Mouse (Mus musculus) 416B (cell line): ENCODE results near the gene Wdr31.
A peak's percentile ranks its signal among the peaks of the same experiment; 100 is the strongest.

Experiments
- DNase-seq: peaks from one replicate; pipeline ENCODE4 v3.0.0; 2011; ENCODE audit warnings: low read depth

The Wdr31 gene

DNA sequence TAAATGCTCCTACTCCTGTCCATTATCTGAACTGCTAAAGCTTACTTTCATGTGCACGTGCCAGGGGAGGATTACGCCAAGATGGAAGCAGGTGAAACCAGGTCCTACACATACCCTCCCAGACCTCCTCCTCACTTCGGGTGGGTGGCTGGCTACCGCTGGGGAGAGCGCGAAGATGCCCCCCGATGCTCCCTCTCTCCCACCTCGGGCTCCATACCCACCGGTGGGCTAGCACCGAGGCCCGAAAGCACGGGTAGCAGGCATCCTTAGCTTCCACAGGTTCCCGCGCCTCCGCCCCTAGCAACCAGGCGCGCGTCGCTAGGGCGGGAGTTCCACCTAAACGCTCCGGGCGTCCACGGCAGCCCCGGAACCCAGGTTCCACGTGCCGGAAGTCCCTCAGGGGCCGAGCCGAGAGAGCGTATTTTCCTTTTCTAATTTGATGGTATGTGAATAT is at the start of gene Wdr31:
Wdr31 (minus strand) TSS at position 299 of the 454 bp plus-strand sequence.
- DNase-seq = no peak

- DNase-seq = peak; percentile 90
These were observed 49.1 kb upstream of the Wdr31 start, which contains the start of gene Alad for GRCm38 (mm10) chr4:62519849-62520233. Gene Alad, minus strand, starts transcription at chr4:62519918.

- DNase-seq = no peak
These were observed 48.6 kb upstream of the Wdr31 start for GRCm38 (mm10) chr4:62519122-62519848.

GRCm38 (mm10) chr4:62518416-62519121 is 47.9 kb upstream of the Wdr31 start:
- DNase-seq = peak; percentile 54

GRCm38 (mm10) chr4:62517538-62518415 is 47.1 kb upstream of the Wdr31 start:
- DNase-seq = peak; percentile 35

GRCm38 (mm10) chr4:62517046-62517445 is 46.4 kb upstream of the Wdr31 start:
- no peak for DNase-seq

- no peak for DNase-seq
These were observed 45.9 kb upstream of the Wdr31 start for GRCm38 (mm10) chr4:62516579-62516978.

DNA sequence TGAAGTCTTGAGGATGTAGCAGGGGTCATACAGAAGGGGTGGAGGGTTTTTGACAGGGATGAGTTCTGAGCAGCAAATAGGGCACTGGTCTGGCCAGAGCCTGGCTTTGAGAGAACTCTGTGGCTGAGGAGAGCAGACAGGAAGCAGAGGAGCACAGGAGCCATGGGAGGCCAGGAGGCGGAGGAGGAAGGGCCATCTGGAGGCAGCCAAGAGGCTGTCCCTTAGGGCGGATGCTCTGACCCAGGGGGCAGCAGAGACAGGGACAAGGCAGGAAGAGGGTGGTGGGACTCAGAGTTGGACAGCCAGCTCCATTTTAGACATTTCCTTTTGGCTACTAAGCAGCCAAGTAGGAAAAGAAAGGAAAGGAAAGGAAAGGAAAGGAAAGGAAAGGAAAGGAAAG is 45.4 kb upstream of the Wdr31 start:
- no peak for DNase-seq

DNA sequence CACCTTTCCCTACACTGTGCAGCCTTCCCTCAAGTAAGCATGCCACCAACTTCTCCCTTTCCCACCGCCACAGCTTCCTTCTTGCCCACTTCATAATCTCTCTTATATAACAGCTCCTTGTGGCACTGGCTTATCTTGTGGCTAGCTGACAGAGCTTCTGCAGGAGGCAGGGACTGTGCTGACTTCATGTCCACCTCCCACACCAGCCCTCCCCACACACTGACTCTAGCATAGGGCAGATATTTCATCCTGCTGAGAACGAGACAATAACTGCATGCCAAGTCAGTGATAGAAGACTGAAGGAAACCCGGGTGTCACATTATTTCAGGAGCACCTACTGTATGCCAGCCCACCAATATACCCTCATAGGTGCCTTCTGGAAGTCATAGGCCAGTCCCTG is 44.8 kb upstream of the Wdr31 start:
- peak; percentile 77 for DNase-seq

DNA sequence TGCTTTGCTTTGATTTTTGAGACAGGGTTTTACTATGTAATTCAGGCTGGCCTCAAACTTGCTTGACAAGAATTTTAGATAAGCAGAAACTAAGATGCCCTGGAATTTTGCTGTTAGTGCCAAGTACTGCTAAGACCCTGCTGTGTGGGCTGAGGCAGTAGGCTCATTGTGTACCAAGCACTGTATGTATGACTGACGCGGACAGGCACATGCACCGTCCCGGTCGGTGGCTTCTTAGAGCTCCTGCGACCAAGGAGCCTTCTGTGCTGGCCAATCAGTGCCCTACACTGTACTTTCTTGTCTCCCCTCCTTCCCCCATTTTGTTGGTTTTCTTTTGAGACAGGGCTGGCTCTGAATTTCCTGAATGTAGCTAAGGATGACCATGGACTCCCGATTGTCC is 44.3 kb upstream of the Wdr31 start:
- no peak for DNase-seq

DNA sequence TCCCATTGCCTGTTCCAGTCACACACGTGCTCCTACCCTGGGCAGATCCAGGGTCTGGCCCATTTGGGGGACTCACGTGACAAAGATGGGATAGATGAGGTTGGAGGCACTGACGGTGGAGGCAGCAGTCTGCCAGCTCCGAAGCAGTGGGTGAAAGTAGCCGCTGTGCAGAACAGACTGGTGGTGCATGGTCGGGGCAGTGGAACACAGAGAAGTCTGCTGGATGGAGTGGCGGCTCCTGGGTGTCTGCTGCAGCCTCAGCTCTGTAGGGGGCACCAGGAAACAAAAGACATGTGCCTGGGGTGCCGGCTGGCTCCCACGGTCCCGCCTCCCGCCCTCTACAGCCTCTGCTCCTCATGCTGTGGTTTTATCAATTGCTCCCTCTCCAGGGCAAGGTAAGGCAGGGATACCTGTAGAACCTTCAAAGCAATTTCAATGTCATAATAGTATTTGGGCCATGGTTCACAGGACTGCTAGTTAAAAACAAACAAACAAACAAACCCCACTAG is 43.4 kb upstream of the Wdr31 start:
- DNase-seq = peak; percentile 25

- no peak for DNase-seq
These were observed 39.2 kb upstream of the Wdr31 start for GRCm38 (mm10) chr4:62509946-62510345.

DNA sequence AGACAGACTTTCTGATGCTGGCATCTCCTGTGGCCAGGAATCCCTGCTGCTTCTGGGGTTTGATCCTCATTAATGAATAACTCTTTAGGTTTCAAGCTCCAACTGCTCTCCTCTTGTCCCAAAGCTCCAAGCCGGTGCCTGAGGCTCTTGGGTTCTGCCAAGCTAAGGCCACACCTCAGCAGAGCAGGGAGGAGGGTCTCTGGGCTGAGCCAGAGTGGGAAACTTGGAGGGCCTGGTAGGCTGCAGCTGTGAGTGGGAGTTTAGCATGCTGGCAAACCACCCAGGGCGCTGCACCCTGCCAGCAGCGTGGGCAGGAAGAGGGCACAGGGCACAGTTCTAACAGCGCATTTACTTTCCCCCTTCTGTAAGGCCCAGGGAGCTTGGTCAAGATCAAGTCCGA is 38.1 kb upstream of the Wdr31 start:
- no peak for DNase-seq

DNA sequence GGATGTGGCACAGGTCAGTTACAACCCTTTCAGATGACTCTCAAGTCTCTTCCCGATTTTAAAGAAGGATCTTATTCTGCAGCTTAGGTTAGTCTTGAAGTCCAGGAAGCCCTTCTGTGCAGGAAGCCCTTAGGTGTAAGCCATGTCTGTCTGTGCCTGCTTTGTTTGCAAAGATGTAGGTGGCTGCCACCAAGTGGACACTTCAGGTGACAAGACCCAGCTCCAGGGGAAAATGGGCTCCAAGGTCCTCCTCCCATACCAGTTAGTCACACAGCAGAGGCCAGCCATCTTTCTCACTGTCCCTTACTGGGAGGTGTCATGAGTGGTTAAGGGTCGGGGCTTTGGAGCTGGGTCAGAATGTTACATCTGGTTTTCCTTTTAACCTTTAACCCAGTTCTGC is 36.1 kb upstream of the Wdr31 start:
- peak; percentile 87 for DNase-seq

DNA sequence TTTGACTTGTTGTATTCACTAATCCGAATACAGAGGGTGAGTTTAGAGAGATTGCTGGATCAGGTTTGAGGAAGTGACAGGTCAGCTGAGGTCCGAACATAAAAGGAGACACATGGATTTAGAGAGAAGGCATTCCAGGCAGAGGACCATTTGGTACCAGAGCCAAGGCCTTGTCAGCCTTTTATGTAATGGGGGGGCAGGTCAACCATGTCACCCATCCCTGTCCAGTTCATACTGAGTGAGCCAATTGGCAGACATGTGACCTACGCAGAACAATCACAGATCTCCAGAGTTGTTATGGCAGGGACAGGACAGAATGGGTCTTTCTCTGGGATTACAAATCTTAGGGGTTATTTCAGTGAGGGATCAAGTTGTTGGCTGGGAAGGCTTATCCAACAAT is 35.3 kb upstream of the Wdr31 start:
- DNase-seq = no peak

GRCm38 (mm10) chr4:62503374-62503970 is 32.8 kb upstream of the Wdr31 start, which contains the start of gene Hdhd3:
Gene Hdhd3, minus strand, starts transcription at chr4:62503467.
- peak; percentile 22 for DNase-seq

DNA sequence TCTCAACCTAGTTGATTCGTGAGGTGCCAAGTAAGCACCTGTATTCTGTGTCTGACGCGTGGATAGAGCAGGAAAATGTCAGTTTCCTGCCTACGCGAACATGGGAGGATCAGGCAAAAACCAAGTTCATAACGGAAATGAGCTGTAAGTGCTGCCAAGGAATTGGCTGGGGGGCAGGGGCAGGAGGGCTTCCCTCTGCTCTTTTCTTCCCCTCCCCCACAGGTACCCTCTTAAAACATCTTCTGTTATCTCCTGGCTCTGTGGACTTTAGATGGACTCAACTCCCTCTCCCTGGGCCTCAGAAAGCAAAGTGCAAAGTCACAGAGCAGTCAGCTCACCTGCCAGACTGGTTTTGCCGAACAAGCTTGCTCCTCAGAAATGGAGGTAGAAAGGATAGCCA is 32.3 kb upstream of the Wdr31 start:
- DNase-seq = peak; percentile 49

GRCm38 (mm10) chr4:62501964-62502732 is 31.5 kb upstream of the Wdr31 start:
- peak; percentile 96 for DNase-seq

DNA sequence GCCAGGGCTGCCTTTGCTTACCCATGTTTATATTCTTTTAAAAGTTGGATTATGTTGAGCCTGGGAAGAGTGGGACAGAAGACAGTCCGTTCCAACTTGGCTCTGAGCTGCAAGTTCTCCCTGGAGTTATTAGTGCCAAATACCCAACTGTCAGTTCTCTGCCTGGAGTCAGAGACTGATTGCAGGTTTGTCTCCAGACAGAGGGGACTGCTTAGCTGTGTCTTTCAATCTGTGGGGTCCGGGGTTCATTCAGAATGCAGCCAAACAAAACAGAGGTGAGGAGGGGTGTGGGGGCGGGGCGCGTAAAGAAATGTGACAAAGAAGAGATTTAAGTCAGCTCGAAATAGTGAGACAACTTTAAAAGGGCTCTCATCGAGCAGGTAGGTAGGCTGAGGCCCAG is 30.8 kb upstream of the Wdr31 start:
- no peak for DNase-seq

- no peak for DNase-seq
These were observed 30.1 kb upstream of the Wdr31 start for GRCm38 (mm10) chr4:62500799-62501198.

GRCm38 (mm10) chr4:62496815-62497214 is 26.1 kb upstream of the Wdr31 start:
- DNase-seq = peak; percentile 98
